Mouse (Mus musculus): ENCODE data around the gene Gxylt2. TPM values are rescaled to one million over a fixed set of nuclear protein-coding genes. Genes with fewer than 3 reads are reported as not detected.

Gene Gxylt2
- total and polyA plus RNA-seq, 3 experiments, result 0.03 TPM; not detected in 2

- H3K36me3 ChIP-seq (replicated peaks in 1 of 2; ENCODE audit: control insufficient read depth in 1 of 2, insufficient read depth in 1 of 2, low read length in 1 of 2), result peaks cover 28 to 71% of the 10 kb centered on the region in 2 experiments
- no peak overlapping the region for H3K4me3 ChIP-seq (replicated peaks in 1 of 3; ENCODE audit: low read depth in 2 of 3, low read length in 2 of 3, poor library complexity in 1 of 3)
- TF ChIP-seq USF2 (conservative IDR thresholded peaks at IDR 0.05; ENCODE audit: low read depth, low read length), result no peak
- H3K27ac ChIP-seq (ENCODE audit: insufficient read depth, low read depth), result peak overlapping the region; percentile 84
- no peak for DNase-seq (ENCODE audit: extremely low read depth)
- in situ Hi-C loops (cut with MboI; ENCODE audit: low pct_ligation_motif_present, low pct_unique_long_range_greater_than_20kb, low sequenced_read_pairs) (no loop called here), dilution Hi-C loops (cut with MboI; ENCODE audit: extremely low pct_ligation_motif_present, extremely low pct_unique_long_range_greater_than_20kb, low sequenced_read_pairs) (no loop called here)
- peaks cover 81% of the 10 kb centered on the region for H3K79me2 ChIP-seq (replicated peaks; ENCODE audit: control insufficient read depth, extremely low read depth, insufficient read depth, poor library complexity, severe bottlenecking)
- H3K4me2 ChIP-seq (ENCODE audit: insufficient read depth, low read depth, poor library complexity, severe bottlenecking), result peak overlapping the region; percentile 69
- no peaks in the 10 kb centered on the region for H3K27me3 ChIP-seq (replicated peaks)
- no peak overlapping the region for H3K9ac ChIP-seq (ENCODE audit: insufficient read depth, low read depth)
- no peaks in the 10 kb centered on the region for H3K9me3 ChIP-seq (replicated peaks; ENCODE audit: low read length)
- peaks cover 13 to 59% of the 10 kb centered on the region in 2 experiments for H3K4me1 ChIP-seq (ENCODE audit: control insufficient read depth in 1 of 2, insufficient read depth in 2 of 2)
Observed at GRCm38 (mm10) chr6:100851083-100851482, 146.5 kb downstream of the Gxylt2 start.

Other genes with a start within 250 kb of the Gxylt2 start
- 26.6 and 30.4 TPM in 2 replicates for gene Shq1, start 33.6 kb upstream of the Gxylt2 start, total RNA-seq (2012; rRNA removed)
- gene Shq1, start 33.6 kb upstream of the Gxylt2 start, total RNA-seq (2014; rRNA removed), result 32.3 and 32.9 TPM in 2 replicates
- 30.2 and 32.3 TPM in 2 replicates for gene Shq1, start 33.6 kb upstream of the Gxylt2 start, polyA plus RNA-seq (2012; ENCODE audit: insufficient read length, low read depth)
- gene Ppp4r2, start 128.9 kb downstream of the Gxylt2 start, total RNA-seq (2012; rRNA removed), result 53.3 and 60.1 TPM in 2 replicates
- gene Ppp4r2, start 128.9 kb downstream of the Gxylt2 start, total RNA-seq (2014; rRNA removed), result 134 and 144 TPM in 2 replicates
- 112 and 115 TPM in 2 replicates for gene Ppp4r2, start 128.9 kb downstream of the Gxylt2 start, polyA plus RNA-seq (2012; ENCODE audit: insufficient read length, low read depth)

Data from CH12.LX (cell line).